Mouse (Mus musculus) midbrain, embryonic 11.5 days (tissue): Measurements from ENCODE around the gene Pde2a. TPM values are rescaled to one million over a fixed set of nuclear protein-coding genes. Genes with fewer than 3 reads are reported as not detected.
A peak's percentile ranks its signal among the peaks of the same experiment; 100 is the strongest.

Experiments
- ATAC-seq: fragments of 200-750 bp; cut with Nextera tagmentation; 2 replicates; pipeline ENCODE4 v1.8.0; 2017; ENCODE audit warnings: moderate TSS enrichment, moderate library complexity; ENCODE audit not compliant: low FRiP score
- DNase-seq: peaks from one replicate; pipeline ENCODE4 v3.0.0; 2015; ENCODE audit warnings: low spot score; ENCODE audit errors: missing footprints
- H3K27ac ChIP-seq: fragments of 300-500 bp; sonication (generic); 2 replicates; pipeline ENCODE4 v1.5.1; 2014; ENCODE audit warnings: low read depth, low read length
- H3K27me3 ChIP-seq: fragments of 300-500 bp; sonication (generic); 2 replicates; pipeline ENCODE4 v1.6.1; 2014; ENCODE audit warnings: mild to moderate bottlenecking, low read length, moderate library complexity, mixed read lengths; ENCODE audit not compliant: control insufficient read depth, insufficient read depth
- H3K36me3 ChIP-seq: fragments of 300-500 bp; sonication (generic); 2 replicates; pipeline ENCODE4 v1.6.1; 2014; ENCODE audit warnings: mild to moderate bottlenecking, low read length, moderate library complexity, mixed read lengths; ENCODE audit not compliant: control insufficient read depth, insufficient read depth
- H3K4me1 ChIP-seq: fragments of 300-500 bp; sonication (generic); 2 replicates; pipeline ENCODE4 v1.6.1; 2014; ENCODE audit warnings: low read length; ENCODE audit not compliant: control insufficient read depth, insufficient read depth
- H3K4me2 ChIP-seq: fragments of 300-500 bp; sonication (generic); 2 replicates; pipeline ENCODE4 v1.6.1; 2014; ENCODE audit warnings: mild to moderate bottlenecking, moderate library complexity
- H3K4me3 ChIP-seq: fragments of 300-500 bp; sonication (generic); 2 replicates; pipeline ENCODE4 v1.5.1; 2014; ENCODE audit warnings: low read depth, low read length
- H3K9ac ChIP-seq: fragments of 300-500 bp; sonication (generic); 2 replicates; pipeline ENCODE4 v1.6.1; 2014; ENCODE audit warnings: low read length
- H3K9me3 ChIP-seq: fragments of 300-500 bp; sonication (generic); 2 replicates; pipeline ENCODE4 v1.6.1; 2016; ENCODE audit warnings: low read length; ENCODE audit not compliant: control insufficient read depth
- WGBS: fragments of 180-500 bp; shearing (Covaris S2); extraction: QIAGEN DNeasy Blood & Tissue Kit; methylation state at CpG from one replicate; pipeline ENCODE4 v1.1.7; 2014; 5-methylcytosine and 5-hydroxymethylcytosine counted together
- polyA plus RNA-seq: library from polyadenylated mRNA; unstranded; fragments of >200 nt; fragmentation: Nextera tagmentation; extraction: Ambion mirVana; gene quantifications from 2 replicates; pipeline ENCODE4 v1.2.1, GENCODE M21; 2014

Pde2a gene
- polyA plus RNA-seq, 1 experiment from 2014 or later = 13.0 TPM

- no peak overlapping the region for H3K4me3 ChIP-seq
- H3K9me3 ChIP-seq = no peaks in the 10 kb centered on the region
- 0 out of 2 replicates have a peak, but pooled peaks have one; percentile 8 for ATAC-seq
- 40% methylated on average over 8 of the region's 8 CpGs for WGBS
- peaks cover 17% of the 10 kb centered on the region for H3K4me1 ChIP-seq
- H3K27me3 ChIP-seq = peaks cover 6% of the 10 kb centered on the region
- H3K27ac ChIP-seq = no peak overlapping the region
- no peak overlapping the region for H3K9ac ChIP-seq
- DNase-seq = no peak
- H3K4me2 ChIP-seq = no peak overlapping the region
- H3K36me3 ChIP-seq = no peaks in the 10 kb centered on the region
Observed at GRCm38 (mm10) chr7:101415512-101416100, 5.9 kb upstream of the Pde2a start.

DNA sequence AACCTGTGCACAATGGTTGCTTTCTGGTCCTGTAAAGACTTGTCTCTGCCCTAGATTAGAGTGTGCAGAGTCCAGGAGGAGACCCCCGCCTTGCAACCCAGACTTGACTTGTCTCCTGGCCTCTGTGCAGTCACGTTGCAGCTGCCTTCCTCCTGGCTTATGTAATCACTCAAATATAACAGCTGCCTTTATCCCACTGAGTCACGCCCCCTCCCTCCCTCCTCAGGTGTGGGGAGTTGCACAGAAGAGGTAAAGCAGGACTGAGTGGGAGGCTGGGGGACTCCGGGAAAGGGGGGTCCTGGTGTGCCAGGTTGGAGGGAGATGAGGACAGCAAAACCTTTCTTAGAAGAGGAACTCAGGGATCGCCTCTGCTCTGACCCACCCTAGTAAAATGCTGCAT is 5.1 kb upstream of the Pde2a start:
- no peak overlapping the region for H3K4me3 ChIP-seq
- H3K4me2 ChIP-seq = no peak overlapping the region
- H3K9me3 ChIP-seq = no peaks in the 10 kb centered on the region
- H3K27me3 ChIP-seq = peaks cover 6% of the 10 kb centered on the region
- no peak for DNase-seq
- no peaks in the 10 kb centered on the region for H3K36me3 ChIP-seq
- no peak for ATAC-seq
- peaks cover 17% of the 10 kb centered on the region for H3K4me1 ChIP-seq
- no peak overlapping the region for H3K9ac ChIP-seq
- WGBS = 56% methylated on average over 5 of the region's 5 CpGs
- no peak overlapping the region for H3K27ac ChIP-seq

GRCm38 (mm10) chr7:101419013-101419770 is 2.3 kb upstream of the Pde2a start:
- Histone ChIP-seq H3K4me3 (no peak overlapping the region), H3K27ac (no peak overlapping the region), H3K9me3 (no peaks in the 10 kb centered on the region), H3K27me3 (peaks cover 6% of the 10 kb centered on the region), H3K4me2 (peak overlapping the region; percentile 25), H3K4me1 (peaks cover 17% of the 10 kb centered on the region), H3K36me3 (no peaks in the 10 kb centered on the region), H3K9ac (no peak overlapping the region)
- DNase-seq (peak; percentile 92), ATAC-seq (no peak)
- 5% methylated on average over 27 of the region's 27 CpGs for WGBS

- Histone ChIP-seq H3K4me3 (no peak overlapping the region), H3K27ac (no peak overlapping the region), H3K4me2 (peak overlapping the region; percentile 30; the same call in 1 of the 2 replicates), H3K4me1 (peaks cover 9% of the 10 kb centered on the region; the same call in 1 of the 2 replicates), H3K9ac (no peak overlapping the region), H3K9me3 (no peaks in the 10 kb centered on the region), H3K27me3 (peaks cover 6% of the 10 kb centered on the region), H3K36me3 (no peaks in the 10 kb centered on the region)
- no peak for ATAC-seq
- 21% methylated on average over 3 of the region's 3 CpGs for WGBS
- DNase-seq = peak; percentile 89
Observed at GRCm38 (mm10) chr7:101422069-101422468, 578 bp downstream of the Pde2a start.

DNA sequence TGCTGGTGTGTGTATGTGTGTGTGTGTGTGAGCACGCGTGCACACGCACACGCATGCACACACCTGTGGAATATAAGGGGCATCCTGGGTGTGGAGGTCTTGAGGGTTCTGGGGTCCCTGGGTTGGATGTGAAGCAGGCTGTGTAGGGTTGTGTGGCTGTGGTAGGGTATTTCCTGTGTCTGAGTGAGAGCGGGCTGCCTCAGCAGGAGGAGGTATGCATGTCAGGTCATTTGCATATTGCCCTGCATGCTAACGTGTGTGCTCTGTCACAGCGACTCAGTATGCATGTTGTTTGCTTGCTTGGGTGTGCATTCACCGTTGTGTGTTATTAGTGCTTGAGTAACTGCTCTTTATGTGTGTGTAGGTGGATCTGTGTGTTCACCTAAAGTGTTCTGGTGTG is 1.2 kb downstream of the Pde2a start:
- Histone ChIP-seq H3K9me3 (no peaks in the 10 kb centered on the region), H3K4me2 (no peak overlapping the region), H3K36me3 (no peaks in the 10 kb centered on the region), H3K9ac (no peak overlapping the region), H3K4me3 (no peak overlapping the region), H3K27ac (no peak overlapping the region), H3K27me3 (peaks cover 6% of the 10 kb centered on the region), H3K4me1 (peaks cover 10% of the 10 kb centered on the region; the same call in 1 of the 2 replicates)
- DNase-seq (no peak), ATAC-seq (no peak)
- 84% methylated on average over 8 of the region's 8 CpGs for WGBS

GRCm38 (mm10) chr7:101423970-101424369 is 2.5 kb downstream of the Pde2a start:
- Histone ChIP-seq H3K9ac (no peak overlapping the region), H3K4me3 (no peak overlapping the region), H3K4me1 (peaks cover 10% of the 10 kb centered on the region; the same call in 1 of the 2 replicates), H3K4me2 (no peak overlapping the region), H3K27me3 (peaks cover 2% of the 10 kb centered on the region), H3K9me3 (no peaks in the 10 kb centered on the region), H3K36me3 (no peaks in the 10 kb centered on the region), H3K27ac (no peak overlapping the region)
- WGBS = 78% methylated on average over 6 of the region's 6 CpGs
- ATAC-seq = no peak
- DNase-seq = no peak

- WGBS = 78% methylated on average over 8 of the region's 8 CpGs
- Histone ChIP-seq H3K9ac (no peak overlapping the region), H3K27ac (no peak overlapping the region), H3K27me3 (no peaks in the 10 kb centered on the region), H3K4me1 (peaks cover 5% of the 10 kb centered on the region; the same call in 1 of the 2 replicates), H3K4me2 (no peak overlapping the region), H3K36me3 (no peaks in the 10 kb centered on the region), H3K9me3 (no peaks in the 10 kb centered on the region), H3K4me3 (no peak overlapping the region)
- ATAC-seq (peak; percentile 26; the same call in 1 of the 2 replicates), DNase-seq (no peak)
Observed at GRCm38 (mm10) chr7:101426692-101427091, 5.2 kb downstream of the Pde2a start.

- no peaks in the 10 kb centered on the region for H3K27me3 ChIP-seq
- peaks cover 5% of the 10 kb centered on the region; the same call in 1 of the 2 replicates for H3K4me1 ChIP-seq
- H3K4me2 ChIP-seq = no peak overlapping the region
- no peak for ATAC-seq
- H3K36me3 ChIP-seq = no peaks in the 10 kb centered on the region
- H3K27ac ChIP-seq = no peak overlapping the region
- H3K9me3 ChIP-seq = no peaks in the 10 kb centered on the region
- DNase-seq = peak; percentile 92
- 21% methylated on average over 2 of the region's 2 CpGs for WGBS
- no peak overlapping the region for H3K9ac ChIP-seq
- no peak overlapping the region for H3K4me3 ChIP-seq
Observed at GRCm38 (mm10) chr7:101427736-101428135, 6.2 kb downstream of the Pde2a start.

DNA sequence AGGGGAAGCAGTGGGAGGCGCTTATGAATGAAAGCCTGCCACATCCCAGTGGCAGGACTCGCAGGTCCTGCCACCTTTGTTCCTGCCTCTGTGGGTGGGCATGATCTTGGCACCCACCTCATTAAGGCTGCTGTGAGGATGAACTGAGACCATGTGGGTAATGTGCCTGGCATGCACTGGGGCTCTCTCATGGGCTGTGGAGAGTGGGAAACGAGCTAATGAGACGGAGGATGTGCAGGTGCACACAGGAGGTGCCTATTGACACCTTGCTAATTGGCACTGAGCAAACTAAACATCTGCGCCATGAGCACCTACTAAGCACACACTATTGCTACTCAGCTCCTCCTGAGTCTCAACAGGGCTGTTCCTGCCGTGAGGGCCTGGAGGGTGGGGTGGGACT is 13.5 kb downstream of the Pde2a start:
- DNase-seq = no peak
- H3K27ac ChIP-seq = no peak overlapping the region
- no peak for ATAC-seq
- WGBS = 69% methylated on average over 6 of the region's 6 CpGs
- H3K27me3 ChIP-seq = no peaks in the 10 kb centered on the region
- H3K4me2 ChIP-seq = no peak overlapping the region
- H3K4me3 ChIP-seq = no peak overlapping the region
- H3K9ac ChIP-seq = no peak overlapping the region
- no peaks in the 10 kb centered on the region for H3K9me3 ChIP-seq
- H3K36me3 ChIP-seq = no peaks in the 10 kb centered on the region
- no peaks in the 10 kb centered on the region; the same call in 1 of the 2 replicates for H3K4me1 ChIP-seq
